Mouse (Mus musculus): ENCODE measurements around the gene Iqgap3. TPM values are rescaled to one million over a fixed set of nuclear protein-coding genes. Genes with fewer than 3 reads are reported as not detected.

The Iqgap3 gene
- polyA plus RNA-seq (2016; fragmentation: Nextera tagmentation; extraction: Ambion mirVana): 19.5 and 24.3 TPM in 2 replicates

DNA sequence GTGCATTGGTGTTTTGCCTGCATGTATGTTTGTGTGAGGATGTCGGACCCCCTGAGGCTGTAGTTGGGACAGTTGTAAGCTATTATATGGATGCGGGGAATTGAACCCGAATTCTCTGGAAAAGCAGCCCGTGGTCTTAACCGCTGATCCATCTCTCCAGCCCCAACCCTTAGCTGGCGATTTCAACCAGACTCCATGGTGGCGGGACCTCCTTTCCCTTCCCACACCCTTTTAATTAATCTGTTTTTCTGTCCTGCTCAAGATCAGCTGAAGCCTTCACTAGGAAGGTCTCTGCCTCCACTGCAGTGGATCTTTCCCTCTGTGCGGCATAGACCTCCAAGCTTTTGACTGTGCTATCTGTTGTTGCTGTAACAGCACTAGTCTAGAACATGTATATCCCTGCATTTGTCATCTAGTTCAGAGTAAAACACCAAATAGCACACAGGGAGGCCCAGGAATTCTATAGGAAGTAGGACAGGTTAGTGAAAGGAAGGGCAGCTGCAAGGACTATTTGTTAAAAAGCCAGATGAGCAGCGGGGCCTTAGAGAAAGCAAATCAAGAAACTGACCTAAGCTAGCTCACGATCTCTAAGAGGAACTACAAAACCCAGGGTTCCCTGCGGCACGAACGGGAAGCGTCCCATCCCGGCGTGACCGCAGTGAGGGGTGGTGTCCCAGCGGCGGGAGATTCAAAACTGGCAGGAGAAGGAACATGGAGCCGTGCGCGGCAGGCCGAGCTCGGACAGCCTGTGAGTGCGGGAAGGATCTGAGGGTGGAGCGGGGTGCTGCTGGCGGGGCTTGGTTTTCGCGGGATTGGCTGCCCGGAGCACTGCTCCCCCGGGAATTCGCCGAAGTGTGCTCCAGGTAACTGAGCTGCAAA lies at the start of gene Iqgap3:
Iqgap3 (plus strand) TSS at position 627 of the 879 bp plus-strand sequence.
- Histone ChIP-seq H3K4me3 (peak within 1 kb of the TSS; percentile 69), H3K9me3 (no peaks in the 10 kb centered on the region), H3K36me3 (peaks cover 30% of the 10 kb centered on the region), H3K4me1 (replicated peaks) (peaks cover 23% of the 10 kb centered on the region), H3K27me3 (ENCODE audit: insufficient read depth, poor library complexity, severe bottlenecking) (peaks cover 3% of the 10 kb centered on the region; the same call in 1 of the 2 replicates), H3K27ac (peak within 1 kb of the TSS; percentile 82)
- DNase-seq (ENCODE audit: low spot score): peak; percentile 86
- 20% methylated on average over 33 of the region's 33 CpGs for WGBS

DNA sequence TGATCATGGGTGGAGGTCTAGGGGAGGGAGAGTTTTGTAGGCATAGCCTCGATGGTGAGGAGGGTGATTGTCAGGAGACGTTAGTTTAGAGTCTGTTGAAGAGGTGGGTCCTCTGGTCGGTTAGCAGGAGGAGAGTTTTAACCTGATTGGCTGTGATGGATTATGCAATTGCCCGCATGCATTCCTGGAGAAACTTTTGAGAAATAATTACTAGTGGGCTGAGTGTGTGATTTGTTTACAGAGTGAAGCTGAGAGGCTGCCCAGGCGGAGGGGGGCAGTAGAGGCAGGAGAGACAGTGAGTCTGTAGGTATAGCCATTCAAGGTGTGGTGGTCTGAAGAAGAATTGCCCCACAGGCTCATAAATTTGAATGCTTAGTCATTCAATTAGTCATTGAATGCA lies 48.3 kb upstream of the Iqgap3 start:
- Histone ChIP-seq H3K4me3 (no peak overlapping the region), H3K9me3 (no peaks in the 10 kb centered on the region), H3K4me1 (replicated peaks) (peaks cover 13% of the 10 kb centered on the region; the same call in 1 of the 2 replicates), H3K36me3 (no peaks in the 10 kb centered on the region), H3K27ac (no peak overlapping the region), H3K27me3 (ENCODE audit: insufficient read depth, poor library complexity, severe bottlenecking) (peaks cover 37% of the 10 kb centered on the region)
- 75% methylated on average over 5 of the region's 5 CpGs for WGBS
- no peak for DNase-seq (ENCODE audit: low spot score)

DNA sequence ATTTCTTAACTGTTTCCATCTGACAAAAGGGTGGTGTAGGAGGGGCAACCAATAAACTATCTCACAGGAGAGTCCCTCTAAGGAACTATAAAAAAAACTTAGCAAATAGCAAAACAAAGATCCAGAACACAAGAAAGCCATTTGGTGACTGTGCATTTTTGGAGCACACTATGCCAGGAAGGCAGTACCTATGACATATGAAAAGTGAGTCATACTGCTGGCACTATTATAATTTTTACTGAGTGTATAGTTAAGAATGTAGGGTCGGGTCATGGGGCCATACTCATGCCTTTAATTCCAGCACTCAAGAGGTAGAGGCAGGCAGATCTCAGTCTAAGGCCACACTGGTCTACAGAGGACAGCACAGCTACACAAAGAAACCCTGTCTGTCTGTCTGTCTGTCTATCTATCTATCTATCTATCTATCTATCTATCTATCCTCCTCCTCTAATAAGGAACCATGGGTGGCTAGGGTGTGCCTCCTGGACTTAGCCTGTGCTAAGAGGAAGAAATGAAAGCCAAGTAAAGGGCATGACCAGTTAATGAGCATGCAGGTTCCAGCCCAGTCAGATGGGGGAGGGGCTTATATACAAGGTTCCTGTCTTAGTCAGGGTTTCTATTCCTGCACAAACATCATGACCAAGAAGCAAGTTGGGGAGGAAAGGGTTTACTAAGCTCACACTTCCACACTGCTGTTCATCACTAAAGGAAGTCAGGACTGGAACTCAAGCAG lies 46.0 kb upstream of the Iqgap3 start:
- 71% methylated on average over 1 of the region's 1 CpGs for WGBS
- no peak for DNase-seq (ENCODE audit: low spot score)
- Histone ChIP-seq H3K36me3 (no peaks in the 10 kb centered on the region), H3K9me3 (no peaks in the 10 kb centered on the region), H3K27me3 (ENCODE audit: insufficient read depth, poor library complexity, severe bottlenecking) (peaks cover 36% of the 10 kb centered on the region), H3K4me1 (replicated peaks) (peaks cover 9% of the 10 kb centered on the region; the same call in 1 of the 2 replicates), H3K4me3 (no peak overlapping the region), H3K27ac (no peak overlapping the region)

DNA sequence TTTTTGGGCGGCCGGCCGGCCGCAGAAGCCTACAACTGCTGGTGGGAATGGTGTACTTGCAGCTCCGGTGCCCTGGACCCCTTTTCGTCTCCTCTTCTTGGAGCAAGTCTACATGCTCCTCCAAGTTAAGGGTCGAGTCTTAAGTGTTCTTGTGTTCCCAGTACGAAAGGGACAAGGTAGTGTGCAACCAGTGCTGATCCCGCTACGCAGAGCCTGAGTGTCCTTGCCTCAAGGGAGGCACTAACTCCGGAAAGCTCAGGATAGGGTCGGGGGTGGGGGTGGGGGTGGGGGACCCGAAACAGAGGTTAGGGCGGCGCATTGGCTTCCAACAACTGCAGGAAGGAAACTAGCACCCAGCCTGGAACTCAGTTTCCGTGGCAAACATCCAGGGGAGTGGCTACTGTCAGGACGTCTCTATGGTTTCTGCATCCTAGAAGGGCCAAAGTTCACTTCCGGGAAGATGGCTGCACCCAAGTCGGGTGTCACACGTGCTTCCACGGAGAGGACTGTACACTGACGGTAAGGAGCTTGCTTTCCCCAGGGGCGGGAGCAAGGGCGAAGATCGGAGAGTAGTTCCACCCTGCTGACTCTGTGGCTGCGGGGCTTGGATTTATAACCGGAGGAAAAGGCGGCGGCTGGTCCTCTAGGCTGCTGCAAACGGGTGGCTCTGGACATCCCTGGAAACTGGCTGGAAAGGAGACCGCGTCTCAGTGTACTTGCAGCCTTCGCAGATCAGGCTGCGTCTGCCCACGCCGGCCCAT lies 38.9 kb upstream of the Iqgap3 start, which contains the start of gene Gpatch4:
Gpatch4 (plus strand) TSS at position 448 of the 761 bp plus-strand sequence.
- H3K9me3 ChIP-seq: no peaks in the 10 kb centered on the region
- peaks cover 16% of the 10 kb centered on the region for H3K27me3 ChIP-seq (ENCODE audit: insufficient read depth, poor library complexity, severe bottlenecking)
- H3K4me3 ChIP-seq: peak within 1 kb of the TSS; percentile 89
- 11% methylated on average over 36 of the region's 36 CpGs for WGBS
- H3K27ac ChIP-seq: peak within 1 kb of the TSS; percentile 84
- H3K36me3 ChIP-seq: peaks cover 14% of the 10 kb centered on the region
- peaks cover 18% of the 10 kb centered on the region for H3K4me1 ChIP-seq (replicated peaks)
- peak; percentile 87 for DNase-seq (ENCODE audit: low spot score)

DNA sequence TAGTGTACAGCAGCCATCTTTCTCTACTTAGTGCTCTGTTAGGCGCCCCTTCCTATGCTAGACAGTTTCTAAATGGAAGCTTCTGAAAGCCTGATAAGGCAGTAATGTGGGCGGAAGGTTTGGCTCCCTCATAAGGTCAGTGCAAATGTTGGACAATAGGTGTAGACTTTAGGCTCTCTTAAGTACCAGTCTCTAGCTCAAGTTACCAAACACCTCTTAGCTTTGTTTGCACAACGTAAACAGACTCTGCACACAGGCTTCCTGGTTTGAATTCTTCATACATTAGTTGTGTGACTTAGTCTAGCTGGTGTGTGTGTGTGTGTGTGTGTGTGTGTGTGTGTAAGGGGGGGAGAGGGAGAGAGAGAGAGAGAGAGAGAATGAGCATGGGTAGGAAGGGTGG lies 32.2 kb upstream of the Iqgap3 start:
- no peak for DNase-seq (ENCODE audit: low spot score)
- no peaks in the 10 kb centered on the region for H3K9me3 ChIP-seq
- H3K4me1 ChIP-seq (replicated peaks): peaks cover 3% of the 10 kb centered on the region; the same call in 1 of the 2 replicates
- no peak overlapping the region for H3K4me3 ChIP-seq
- no peak overlapping the region for H3K27ac ChIP-seq
- H3K36me3 ChIP-seq: peaks cover 67% of the 10 kb centered on the region
- WGBS: 91% methylated on average over 3 of the region's 3 CpGs
- H3K27me3 ChIP-seq (ENCODE audit: insufficient read depth, poor library complexity, severe bottlenecking): no peaks in the 10 kb centered on the region

DNA sequence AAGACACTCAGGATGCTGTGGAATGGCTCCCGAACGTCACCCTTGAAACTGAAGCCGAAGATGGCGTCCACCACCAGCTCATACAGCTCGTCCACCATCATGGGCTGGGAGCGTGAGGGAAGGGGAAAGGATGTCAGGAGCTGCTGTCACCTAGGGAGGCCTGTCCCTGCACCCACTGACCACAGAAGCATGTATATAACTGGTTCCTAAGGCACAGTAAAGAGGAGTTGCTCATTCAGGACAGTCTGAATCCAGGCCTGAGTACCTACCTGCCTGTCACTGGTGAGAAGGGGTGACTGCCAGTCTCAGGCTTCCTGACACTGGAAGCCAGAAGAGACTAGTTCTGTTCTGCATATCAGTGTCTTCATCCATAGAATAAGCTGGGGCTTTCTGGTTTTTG lies 24.7 kb upstream of the Iqgap3 start:
- peaks cover 22% of the 10 kb centered on the region for H3K4me1 ChIP-seq (replicated peaks)
- peaks cover 51% of the 10 kb centered on the region for H3K36me3 ChIP-seq
- DNase-seq (ENCODE audit: low spot score): no peak
- peak overlapping the region; percentile 79 for H3K4me3 ChIP-seq
- 87% methylated on average over 6 of the region's 6 CpGs for WGBS
- H3K9me3 ChIP-seq: no peaks in the 10 kb centered on the region
- H3K27me3 ChIP-seq (ENCODE audit: insufficient read depth, poor library complexity, severe bottlenecking): no peaks in the 10 kb centered on the region
- H3K27ac ChIP-seq: no peak overlapping the region

DNA sequence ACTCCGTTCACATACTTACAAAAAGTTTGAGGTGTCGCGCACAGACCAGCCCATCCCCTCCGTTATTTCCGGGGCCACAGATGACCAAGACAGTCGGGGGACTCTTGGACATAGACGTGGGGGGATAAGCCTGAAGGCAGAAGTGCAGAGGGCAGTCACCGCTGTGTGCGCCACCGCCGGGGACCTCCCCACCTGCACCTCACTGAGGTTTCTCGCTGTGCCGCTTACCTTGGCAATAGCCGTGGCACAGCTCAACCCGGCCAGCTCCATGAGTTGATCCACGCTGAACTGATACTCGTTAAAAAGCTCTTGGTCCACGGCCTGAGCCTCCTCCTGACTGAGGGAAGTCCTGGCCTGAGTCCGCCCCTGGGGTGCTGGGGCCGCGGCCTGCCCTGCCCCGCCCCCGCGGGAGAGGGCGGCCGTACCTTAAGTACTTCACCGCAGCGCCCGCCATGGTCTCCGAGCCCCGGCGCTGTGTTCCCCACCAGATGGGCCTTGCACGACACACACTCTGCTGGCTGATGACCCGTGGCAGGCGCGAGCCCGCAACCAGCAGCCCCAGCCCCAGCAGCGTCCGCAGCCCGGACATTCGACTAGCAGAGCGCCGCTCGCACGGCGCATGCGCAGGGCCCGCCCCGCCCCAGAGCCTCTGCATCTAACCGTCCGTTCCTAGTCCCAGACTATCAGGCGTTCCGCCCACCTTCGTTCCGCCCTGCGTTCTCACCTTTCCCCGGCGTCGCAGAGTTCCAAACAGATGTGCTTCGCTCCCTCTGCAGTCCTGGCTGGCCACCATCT lies 23.7 kb upstream of the Iqgap3 start, which contains the start of gene Naxe:
Naxe (minus strand) TSS at position 594 of the 795 bp plus-strand sequence.
- Histone ChIP-seq H3K9me3 (no peaks in the 10 kb centered on the region), H3K27me3 (ENCODE audit: insufficient read depth, poor library complexity, severe bottlenecking) (no peaks in the 10 kb centered on the region), H3K4me3 (peak within 1 kb of the TSS; percentile 79), H3K36me3 (peaks cover 41% of the 10 kb centered on the region), H3K4me1 (replicated peaks) (peaks cover 22% of the 10 kb centered on the region), H3K27ac (peak within 1 kb of the TSS; percentile 90)
- peak; percentile 93 for DNase-seq (ENCODE audit: low spot score)
- WGBS: under 1% methylated on average over 60 of the region's 60 CpGs

DNA sequence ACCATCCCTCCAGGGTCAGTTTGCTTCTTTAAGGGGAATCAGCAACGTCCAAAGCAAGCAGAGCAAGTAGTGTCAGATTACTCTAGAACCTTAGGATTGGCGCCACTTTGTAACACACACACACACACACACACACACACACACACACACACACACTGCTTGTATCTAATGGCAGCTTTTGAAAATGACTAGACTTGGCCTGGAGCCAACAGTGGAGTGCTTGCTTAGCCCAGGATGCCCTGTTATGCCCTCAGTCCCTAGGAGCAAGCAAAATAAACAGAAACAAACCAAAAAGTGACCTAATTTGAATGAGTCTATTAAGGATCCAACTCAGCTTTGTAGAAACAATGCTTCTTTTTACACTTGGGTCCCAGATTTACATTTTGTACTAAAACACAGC lies 13.4 kb upstream of the Iqgap3 start:
- Histone ChIP-seq H3K36me3 (no peaks in the 10 kb centered on the region), H3K27ac (no peak overlapping the region), H3K4me3 (no peak overlapping the region), H3K27me3 (ENCODE audit: insufficient read depth, poor library complexity, severe bottlenecking) (peaks cover 25% of the 10 kb centered on the region), H3K9me3 (no peaks in the 10 kb centered on the region), H3K4me1 (replicated peaks) (peaks cover 4% of the 10 kb centered on the region; the same call in 1 of the 2 replicates)
- no peak for DNase-seq (ENCODE audit: low spot score)
- WGBS: 52% methylated on average over 2 of the region's 2 CpGs

DNA sequence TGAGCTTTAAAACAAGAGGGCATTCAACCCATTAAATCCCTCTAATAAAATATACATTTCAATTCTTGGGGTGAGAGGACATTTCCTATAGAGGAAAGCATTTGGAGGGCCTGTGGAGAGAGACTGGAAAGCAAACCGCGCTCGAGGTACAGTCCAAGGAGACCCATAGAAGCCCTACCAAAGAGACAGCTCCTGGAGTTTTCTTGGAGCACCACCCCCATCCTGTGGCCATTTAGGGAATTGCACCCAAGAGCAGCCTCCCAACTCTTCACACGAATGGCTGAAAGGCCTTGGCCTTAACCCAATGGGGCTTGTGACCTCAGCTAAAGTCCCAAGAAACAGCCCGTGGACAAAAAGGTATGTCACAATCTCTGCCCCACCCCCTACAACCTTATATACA lies 10.0 kb upstream of the Iqgap3 start:
- WGBS: 4% methylated on average over 5 of the region's 5 CpGs
- Histone ChIP-seq H3K4me1 (replicated peaks) (peaks cover 4% of the 10 kb centered on the region; the same call in 1 of the 2 replicates), H3K27me3 (ENCODE audit: insufficient read depth, poor library complexity, severe bottlenecking) (peaks cover 25% of the 10 kb centered on the region), H3K9me3 (no peaks in the 10 kb centered on the region), H3K27ac (no peak overlapping the region), H3K4me3 (no peak overlapping the region), H3K36me3 (no peaks in the 10 kb centered on the region)
- peak; percentile 89 for DNase-seq (ENCODE audit: low spot score)

DNA sequence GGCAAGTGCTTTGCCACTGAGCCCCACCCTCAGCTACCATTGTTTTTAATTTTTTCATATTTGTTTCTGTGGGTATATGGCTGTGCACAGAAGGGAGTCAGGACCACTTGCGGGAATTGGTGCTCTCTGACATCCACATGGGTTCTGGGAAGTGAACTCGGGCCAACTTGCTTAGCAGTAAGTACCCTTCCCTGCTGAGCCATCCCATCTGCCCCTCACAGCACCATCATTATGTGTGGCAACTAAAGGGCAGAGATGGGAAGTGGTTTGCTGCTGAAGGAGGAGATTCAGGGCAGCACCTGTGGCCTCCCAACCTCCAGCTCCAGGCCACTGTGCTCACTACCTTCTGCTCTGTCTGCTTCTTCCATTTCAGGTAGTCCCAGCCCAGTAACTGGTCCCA lies 8.1 kb upstream of the Iqgap3 start:
- DNase-seq (ENCODE audit: low spot score): no peak
- Histone ChIP-seq H3K4me1 (replicated peaks) (peaks cover 6% of the 10 kb centered on the region; the same call in 1 of the 2 replicates), H3K36me3 (no peaks in the 10 kb centered on the region), H3K4me3 (no peak overlapping the region), H3K27me3 (ENCODE audit: insufficient read depth, poor library complexity, severe bottlenecking) (peaks cover 29% of the 10 kb centered on the region), H3K27ac (no peak overlapping the region), H3K9me3 (no peaks in the 10 kb centered on the region)
- WGBS: 76% methylated on average over 2 of the region's 2 CpGs

DNA sequence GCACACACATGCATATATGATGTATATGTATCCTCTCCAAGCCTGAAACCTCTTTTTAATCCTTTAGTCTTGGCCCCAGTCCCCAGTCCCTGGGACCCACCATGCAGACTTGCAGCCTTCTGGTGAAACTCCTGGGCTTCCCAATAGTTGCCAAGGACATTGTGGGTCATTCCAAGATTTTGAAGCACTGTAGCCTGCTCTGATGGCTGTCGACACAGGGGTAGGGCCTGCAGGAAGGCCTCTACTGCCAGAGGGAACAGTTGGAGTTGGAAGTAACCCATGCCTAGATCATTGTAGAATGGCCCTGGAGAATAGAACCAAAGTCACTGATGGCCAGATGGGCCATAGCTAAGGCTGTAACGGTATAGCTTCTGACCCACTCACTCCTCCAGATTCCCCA lies 7.4 kb upstream of the Iqgap3 start:
- Histone ChIP-seq H3K36me3 (no peaks in the 10 kb centered on the region), H3K27me3 (ENCODE audit: insufficient read depth, poor library complexity, severe bottlenecking) (peaks cover 29% of the 10 kb centered on the region), H3K4me3 (no peak overlapping the region), H3K27ac (no peak overlapping the region), H3K4me1 (replicated peaks) (peaks cover 6% of the 10 kb centered on the region; the same call in 1 of the 2 replicates), H3K9me3 (no peaks in the 10 kb centered on the region)
- 70% methylated on average over 2 of the region's 2 CpGs for WGBS
- DNase-seq (ENCODE audit: low spot score): no peak

Data from hindbrain, embryonic 10.5 days (tissue).